11 mouse cellular contexts compared by ENCODE assay signal in genomic region chr10:80946684-80947437, GRCm38 (mm10). TPM values are rescaled to one million over a fixed set of nuclear protein-coding genes. Genes with fewer than 3 reads are reported as not detected.
DNase-seq lines count a peak whose midpoint lies in the region; ATAC-seq and TF ChIP-seq lines count a peak whose summit lies in the region.
"Had no signal": no experiment of that assay in that cellular context is flagged by ENCODE, and none has a peak within 500 bp of the region (broad histone marks: within the 10 kb centered on the region; RNA-seq: fewer than 3 reads in every experiment).

No protein-coding gene starts in this region.

- H3K4me2 ChIP-seq in limb, embryonic 12.5 days: no peak overlapping the region

- WGBS in kidney, adult 2 months: 72% methylated on average over 14 of the region's 14 CpGs
- WGBS in limb, embryonic 12.5 days: 63% methylated on average over 14 of the region's 14 CpGs

- H3K27ac ChIP-seq in kidney, adult 2 months (ENCODE audit: insufficient read depth, low read depth, low read length): no peak overlapping the region
- H3K27ac ChIP-seq in limb, embryonic 12.5 days: 0 out of 2 replicates have a peak overlapping the region, but pooled peaks have one; percentile 29
- H3K27ac ChIP-seq: macrophage had no signal

- H3K27me3 ChIP-seq in kidney, adult 2 months (replicated peaks; ENCODE audit: control insufficient read depth, insufficient read depth, low read length): no peaks in the 10 kb centered on the region
- no peaks in the 10 kb centered on the region for H3K27me3 ChIP-seq in E14TG2a.4 (ENCODE audit: insufficient read depth, low read length)
- H3K27me3 ChIP-seq in limb, embryonic 12.5 days: peaks cover 3% of the 10 kb centered on the region; the same call in 1 of the 2 replicates

- no peaks in the 10 kb centered on the region for H3K9me3 ChIP-seq in E14TG2a.4 (ENCODE audit: low read length)
- no peaks in the 10 kb centered on the region for H3K9me3 ChIP-seq in limb, embryonic 12.5 days

- H3K9ac ChIP-seq in limb, embryonic 12.5 days (replicated peaks): no peak overlapping the region

- H3K4me1 ChIP-seq in kidney, adult 2 months (ENCODE audit: control insufficient read depth, insufficient read depth, low read length): no peaks in the 10 kb centered on the region
- H3K4me1 ChIP-seq in E14TG2a.4 (replicated peaks; ENCODE audit: low read depth, low read length): peaks cover 96% of the 10 kb centered on the region
- peaks cover 12% of the 10 kb centered on the region for H3K4me1 ChIP-seq in limb, embryonic 12.5 days (replicated peaks)

- peak; percentile 42 for DNase-seq in CD4-positive, CD25-positive, alpha-beta regulatory T cell, adult 2 months (ENCODE audit: low read depth, low spot score)
- DNase-seq in kidney, adult 2 months: no peak
- no peak for DNase-seq in kidney, adult 9 months
- no peak for DNase-seq in cerebellum, postnatal 36 days
- DNase-seq in urinary bladder, postnatal 25 days (ENCODE audit: low spot score): no peak
- DNase-seq: adrenal gland, postnatal 10 days; kidney, postnatal 4 days had no signal

- H3K4me3 ChIP-seq in kidney, adult 2 months (ENCODE audit: insufficient read depth, low read depth, low read length): no peak overlapping the region
- H3K4me3 ChIP-seq in E14TG2a.4 (replicated peaks; ENCODE audit: low read length): peak overlapping the region; percentile 71
- H3K4me3 ChIP-seq in limb, embryonic 12.5 days (replicated peaks): no peak overlapping the region

- H3K36me3 ChIP-seq in kidney, adult 2 months (ENCODE audit: control insufficient read depth, insufficient read depth, low read length): no peaks in the 10 kb centered on the region
- no peaks in the 10 kb centered on the region for H3K36me3 ChIP-seq in E14TG2a.4 (ENCODE audit: insufficient read depth, low read length)
- no peaks in the 10 kb centered on the region for H3K36me3 ChIP-seq in limb, embryonic 12.5 days

- ATAC-seq in CD4-positive, CD25-positive, alpha-beta regulatory T cell, adult 4 months: no peak
- no peak for ATAC-seq in limb, embryonic 12.5 days (ENCODE audit: insufficient number of reproducible peaks, insufficient read depth, low FRiP score, low TSS enrichment, low read depth)

- TF ChIP-seq CTCF in kidney, adult 2 months (conservative IDR thresholded peaks at IDR 0.05; ENCODE audit: insufficient read depth, insufficient read length, low read depth, low read length): peak; percentile 28; the same call in 1 of the 2 replicates
- peak; percentile 96 for TF ChIP-seq CTCF in E14TG2a.4 (conservative IDR thresholded peaks at IDR 0.05; ENCODE audit: low read length)

- no peak for TF ChIP-seq POLR2A in kidney, adult 2 months (IDR thresholded peaks at IDR 0.05; ENCODE audit: low read depth, low read length)

RNA-seq across cellular contexts. Expression of gene Gadd45b, which starts 17.0 kb away (rescaled TPM):
- polyA plus RNA-seq in CD4-positive, CD25-positive, alpha-beta regulatory T cell, adult 4 months (2017; shearing (Covaris generic)): 10 to 100 TPM; 25.3 to 38.9 TPM
- 10.1 and 11.3 TPM in 2 replicates for polyA plus RNA-seq in kidney, adult 2 months (2012; rRNA removed)
- polyA plus RNA-seq in limb, embryonic 12.5 days (2016; fragmentation: Nextera tagmentation; extraction: Ambion mirVana): 19.4 and 20.6 TPM in 2 replicates

RNA-seq across cellular contexts. Expression of gene Lmnb2, which starts 28.8 kb away (rescaled TPM):
- polyA plus RNA-seq in CD4-positive, CD25-positive, alpha-beta regulatory T cell, adult 4 months (2017; shearing (Covaris generic)): 1 to 10 TPM; 3.3 to 4.7 TPM
- 8.5 and 10.1 TPM in 2 replicates for polyA plus RNA-seq in kidney, adult 2 months (2012; rRNA removed)
- 74.8 and 75.2 TPM in 2 replicates for polyA plus RNA-seq in limb, embryonic 12.5 days (2016; fragmentation: Nextera tagmentation; extraction: Ambion mirVana)

RNA-seq across cellular contexts. Expression of gene Timm13, which starts 46.1 kb away (rescaled TPM):
- polyA plus RNA-seq in CD4-positive, CD25-positive, alpha-beta regulatory T cell, adult 4 months (2017; shearing (Covaris generic)): 100 to 1,000 TPM; 212 to 257 TPM
- 375 and 474 TPM in 2 replicates for polyA plus RNA-seq in kidney, adult 2 months (2012; rRNA removed)
- polyA plus RNA-seq in limb, embryonic 12.5 days (2016; fragmentation: Nextera tagmentation; extraction: Ambion mirVana): 318 and 327 TPM in 2 replicates
